Mouse (Mus musculus): ENCODE data around the gene Fam196b. TPM values are rescaled to one million over a fixed set of nuclear protein-coding genes. Genes with fewer than 3 reads are reported as not detected.

The Fam196b gene
- polyA plus RNA-seq, 1 experiment from 2014 or later = 2.5 TPM

DNA sequence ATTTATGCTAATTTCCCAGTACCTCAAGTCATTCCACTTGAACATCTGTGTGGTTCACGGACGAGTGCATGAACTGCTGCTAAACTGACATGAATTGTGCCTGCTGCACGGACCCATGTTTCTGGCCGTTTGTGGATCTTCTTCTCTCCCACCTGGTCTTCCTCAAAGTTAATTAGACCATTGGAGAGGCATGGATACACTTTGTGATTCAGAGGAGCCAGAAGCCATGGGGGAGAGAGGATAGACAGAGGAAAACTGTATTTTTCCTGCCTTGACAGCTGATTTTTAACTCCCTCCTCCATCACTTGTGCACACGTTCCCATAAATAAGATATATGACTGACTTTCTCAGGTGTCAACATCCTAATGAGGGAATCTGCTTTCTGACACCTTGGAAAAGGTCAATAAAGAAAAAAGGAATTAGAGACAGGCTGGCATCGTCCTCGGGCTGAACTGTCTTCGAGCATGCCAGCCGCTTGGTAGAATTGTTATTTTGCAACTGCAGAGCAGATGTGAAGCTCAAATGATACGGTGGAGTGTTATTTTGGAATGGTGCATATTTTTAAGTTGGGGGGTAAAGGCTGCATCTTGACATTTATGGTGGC is 34.9 kb downstream of the Fam196b start:
- Histone ChIP-seq H3K4me2 (ENCODE audit: low read length) (no peak overlapping the region), H3K4me1 (replicated peaks; ENCODE audit: control insufficient read depth, insufficient read depth, low read length) (peaks cover 9% of the 10 kb centered on the region), H3K9ac (replicated peaks; ENCODE audit: low read depth, low read length) (no peak overlapping the region), H3K36me3 (ENCODE audit: control insufficient read depth, insufficient read depth) (no peaks in the 10 kb centered on the region), H3K4me3 (replicated peaks; ENCODE audit: low read length) (no peak overlapping the region), H3K9me3 (ENCODE audit: control insufficient read depth, low read length) (no peaks in the 10 kb centered on the region), H3K27me3 (replicated peaks; ENCODE audit: control insufficient read depth, insufficient read depth, low read length) (0 out of 2 replicates have a peak, but pooled peaks cover 2% of the 10 kb centered on the region), H3K27ac (ENCODE audit: low read length) (no peak overlapping the region)
- 77% methylated on average over 10 of the region's 10 CpGs for WGBS
- no peak for ATAC-seq

GRCm38 (mm10) chr11:34355406-34355805 is 40.8 kb downstream of the Fam196b start:
- H3K36me3 ChIP-seq (ENCODE audit: control insufficient read depth, insufficient read depth) = no peaks in the 10 kb centered on the region
- 75% methylated on average over 12 of the region's 12 CpGs for WGBS
- no peak overlapping the region for H3K4me2 ChIP-seq (ENCODE audit: low read length)
- no peak for ATAC-seq
- peaks cover 3% of the 10 kb centered on the region; the same call in 1 of the 2 replicates for H3K4me1 ChIP-seq (replicated peaks; ENCODE audit: control insufficient read depth, insufficient read depth, low read length)
- no peaks in the 10 kb centered on the region for H3K27me3 ChIP-seq (replicated peaks; ENCODE audit: control insufficient read depth, insufficient read depth, low read length)
- H3K27ac ChIP-seq (ENCODE audit: low read length) = no peak overlapping the region
- H3K9me3 ChIP-seq (ENCODE audit: control insufficient read depth, low read length) = no peaks in the 10 kb centered on the region
- H3K4me3 ChIP-seq (replicated peaks; ENCODE audit: low read length) = no peak overlapping the region
- H3K9ac ChIP-seq (replicated peaks; ENCODE audit: low read depth, low read length) = no peak overlapping the region

- no peaks in the 10 kb centered on the region for H3K27me3 ChIP-seq (replicated peaks; ENCODE audit: control insufficient read depth, insufficient read depth, low read length)
- H3K27ac ChIP-seq (ENCODE audit: low read length) = no peak overlapping the region
These were observed 41.5 kb downstream of the Fam196b start for GRCm38 (mm10) chr11:34356109-34356508.

GRCm38 (mm10) chr11:34372224-34372623 is 57.6 kb downstream of the Fam196b start:
- ATAC-seq = no peak
- no peaks in the 10 kb centered on the region for H3K36me3 ChIP-seq (ENCODE audit: control insufficient read depth, insufficient read depth)
- no peaks in the 10 kb centered on the region for H3K9me3 ChIP-seq (ENCODE audit: control insufficient read depth, low read length)
- H3K9ac ChIP-seq (replicated peaks; ENCODE audit: low read depth, low read length) = no peak overlapping the region
- WGBS = 88% methylated on average over 4 of the region's 4 CpGs
- H3K4me3 ChIP-seq (replicated peaks; ENCODE audit: low read length) = no peak overlapping the region
- peaks cover 2% of the 10 kb centered on the region; the same call in 1 of the 2 replicates for H3K4me1 ChIP-seq (replicated peaks; ENCODE audit: control insufficient read depth, insufficient read depth, low read length)
- no peak overlapping the region for H3K4me2 ChIP-seq (ENCODE audit: low read length)
- no peaks in the 10 kb centered on the region for H3K27me3 ChIP-seq (replicated peaks; ENCODE audit: control insufficient read depth, insufficient read depth, low read length)
- H3K27ac ChIP-seq (ENCODE audit: low read length) = no peak overlapping the region

More at GRCm38 (mm10) chr11:34356109-34356508, 41.5 kb downstream of the Fam196b start:
- H3K4me2 ChIP-seq (ENCODE audit: low read length) = no peak overlapping the region
- no peaks in the 10 kb centered on the region for H3K36me3 ChIP-seq (ENCODE audit: control insufficient read depth, insufficient read depth)
- peak; percentile 38; the same call in 1 of the 2 replicates for ATAC-seq
- peaks cover 3% of the 10 kb centered on the region; the same call in 1 of the 2 replicates for H3K4me1 ChIP-seq (replicated peaks; ENCODE audit: control insufficient read depth, insufficient read depth, low read length)
- H3K9me3 ChIP-seq (ENCODE audit: control insufficient read depth, low read length) = no peaks in the 10 kb centered on the region
- 39% methylated on average over 2 of the region's 2 CpGs for WGBS
- H3K9ac ChIP-seq (replicated peaks; ENCODE audit: low read depth, low read length) = no peak overlapping the region
- no peak overlapping the region for H3K4me3 ChIP-seq (replicated peaks; ENCODE audit: low read length)

DNA sequence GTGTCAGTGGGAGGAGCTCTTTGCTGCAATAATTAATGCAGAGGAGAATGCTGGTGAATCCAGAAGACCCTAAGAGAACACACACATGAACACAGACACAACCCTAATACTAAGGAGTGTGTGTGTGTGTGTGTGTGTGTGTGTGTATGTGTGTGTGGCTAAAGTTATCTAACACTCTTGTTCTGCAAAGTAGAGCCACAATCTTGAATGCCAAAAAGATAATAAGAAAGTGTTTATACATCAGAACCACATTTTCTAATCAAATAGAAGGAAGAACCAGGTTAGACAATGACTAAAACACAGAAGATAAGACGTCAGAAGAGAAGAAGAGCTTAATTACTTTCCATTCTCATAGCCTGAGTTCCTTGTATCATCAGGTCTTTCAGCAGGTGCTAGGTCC is 60.9 kb downstream of the Fam196b start:
- WGBS = 61% methylated on average over 1 of the region's 1 CpGs
- Histone ChIP-seq H3K4me1 (replicated peaks; ENCODE audit: control insufficient read depth, insufficient read depth, low read length) (peaks cover 2% of the 10 kb centered on the region; the same call in 1 of the 2 replicates), H3K27ac (ENCODE audit: low read length) (no peak overlapping the region)

DNA sequence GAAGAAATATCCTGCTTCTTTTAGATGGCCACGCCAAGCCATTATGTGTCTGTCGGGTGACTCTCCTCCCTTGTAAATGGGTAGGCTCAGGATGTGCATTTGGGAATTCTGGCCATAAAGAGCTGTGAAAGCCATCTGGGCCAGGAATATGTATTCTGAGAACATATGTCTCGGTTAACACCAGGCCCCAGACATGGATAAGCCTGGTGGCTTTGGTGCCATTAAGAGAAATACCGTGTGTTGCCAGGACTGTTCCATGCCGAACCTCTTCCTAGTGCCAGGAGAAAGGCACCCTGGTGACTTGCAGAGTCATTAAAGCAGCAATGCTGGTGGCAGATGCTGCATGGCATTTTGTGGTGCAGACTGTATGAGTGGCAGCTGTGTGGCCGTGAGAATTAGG is 63.0 kb downstream of the Fam196b start:
- H3K9me3 ChIP-seq (ENCODE audit: control insufficient read depth, low read length) = no peaks in the 10 kb centered on the region
- peak; percentile 71 for ATAC-seq
- no peaks in the 10 kb centered on the region for H3K27me3 ChIP-seq (replicated peaks; ENCODE audit: control insufficient read depth, insufficient read depth, low read length)
- H3K4me2 ChIP-seq (ENCODE audit: low read length) = no peak overlapping the region
- H3K4me3 ChIP-seq (replicated peaks; ENCODE audit: low read length) = no peak overlapping the region
- peaks cover 2% of the 10 kb centered on the region; the same call in 1 of the 2 replicates for H3K4me1 ChIP-seq (replicated peaks; ENCODE audit: control insufficient read depth, insufficient read depth, low read length)
- H3K9ac ChIP-seq (replicated peaks; ENCODE audit: low read depth, low read length) = no peak overlapping the region
- 57% methylated on average over 6 of the region's 6 CpGs for WGBS
- H3K36me3 ChIP-seq (ENCODE audit: control insufficient read depth, insufficient read depth) = no peaks in the 10 kb centered on the region
- no peak overlapping the region for H3K27ac ChIP-seq (ENCODE audit: low read length)

More for the DNA sequence above, 60.9 kb downstream of the Fam196b start:
- no peaks in the 10 kb centered on the region for H3K36me3 ChIP-seq (ENCODE audit: control insufficient read depth, insufficient read depth)
- H3K27me3 ChIP-seq (replicated peaks; ENCODE audit: control insufficient read depth, insufficient read depth, low read length) = no peaks in the 10 kb centered on the region
- no peak overlapping the region for H3K4me3 ChIP-seq (replicated peaks; ENCODE audit: low read length)
- no peak overlapping the region for H3K9ac ChIP-seq (replicated peaks; ENCODE audit: low read depth, low read length)
- no peak overlapping the region for H3K4me2 ChIP-seq (ENCODE audit: low read length)
- H3K9me3 ChIP-seq (ENCODE audit: control insufficient read depth, low read length) = no peaks in the 10 kb centered on the region
- no peak for ATAC-seq

DNA sequence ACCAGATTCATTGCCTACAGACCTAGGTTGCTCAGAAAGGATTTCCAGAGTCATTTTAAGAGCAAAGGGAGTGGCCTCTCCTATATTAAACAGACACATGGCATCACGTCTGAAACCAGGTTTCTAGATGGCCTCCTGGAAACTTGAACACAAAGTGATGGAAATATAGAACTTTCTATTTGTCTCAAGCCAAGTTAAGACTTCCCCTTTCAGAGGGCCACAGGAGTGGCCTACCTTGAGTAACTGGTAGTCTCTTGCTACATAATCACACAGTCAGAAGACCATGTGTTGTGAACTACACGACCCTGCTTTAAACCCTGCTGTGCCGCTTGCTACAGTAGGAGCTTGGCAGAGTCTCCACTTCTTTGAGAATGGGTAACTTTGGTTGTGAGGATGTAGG is 68.9 kb downstream of the Fam196b start:
- H3K9ac ChIP-seq (replicated peaks; ENCODE audit: low read depth, low read length) = no peak overlapping the region
- no peaks in the 10 kb centered on the region for H3K36me3 ChIP-seq (ENCODE audit: control insufficient read depth, insufficient read depth)
- no peak overlapping the region for H3K4me3 ChIP-seq (replicated peaks; ENCODE audit: low read length)
- no peaks in the 10 kb centered on the region for H3K27me3 ChIP-seq (replicated peaks; ENCODE audit: control insufficient read depth, insufficient read depth, low read length)
- H3K27ac ChIP-seq (ENCODE audit: low read length) = no peak overlapping the region
- WGBS = 88% methylated on average over 3 of the region's 3 CpGs
- no peaks in the 10 kb centered on the region for H3K9me3 ChIP-seq (ENCODE audit: control insufficient read depth, low read length)
- peaks cover 4% of the 10 kb centered on the region for H3K4me1 ChIP-seq (replicated peaks; ENCODE audit: control insufficient read depth, insufficient read depth, low read length)
- ATAC-seq = no peak
- H3K4me2 ChIP-seq (ENCODE audit: low read length) = no peak overlapping the region

- Histone ChIP-seq H3K9me3 (ENCODE audit: control insufficient read depth, low read length) (no peaks in the 10 kb centered on the region), H3K27me3 (replicated peaks; ENCODE audit: control insufficient read depth, insufficient read depth, low read length) (no peaks in the 10 kb centered on the region), H3K27ac (ENCODE audit: low read length) (no peak overlapping the region), H3K4me2 (ENCODE audit: low read length) (no peak overlapping the region), H3K36me3 (ENCODE audit: control insufficient read depth, insufficient read depth) (no peaks in the 10 kb centered on the region), H3K9ac (replicated peaks; ENCODE audit: low read depth, low read length) (no peak overlapping the region), H3K4me1 (replicated peaks; ENCODE audit: control insufficient read depth, insufficient read depth, low read length) (peaks cover 4% of the 10 kb centered on the region), H3K4me3 (replicated peaks; ENCODE audit: low read length) (no peak overlapping the region)
- 81% methylated on average over 4 of the region's 4 CpGs for WGBS
- no peak for ATAC-seq
These were observed 69.6 kb downstream of the Fam196b start for GRCm38 (mm10) chr11:34384178-34384577.

- peaks cover 4% of the 10 kb centered on the region for H3K4me1 ChIP-seq (replicated peaks; ENCODE audit: control insufficient read depth, insufficient read depth, low read length)
- no peak overlapping the region for H3K27ac ChIP-seq (ENCODE audit: low read length)
- WGBS = 12% methylated on average over 1 of the region's 1 CpGs
- H3K9ac ChIP-seq (replicated peaks; ENCODE audit: low read depth, low read length) = no peak overlapping the region
- peak; percentile 95 for ATAC-seq
- no peaks in the 10 kb centered on the region for H3K27me3 ChIP-seq (replicated peaks; ENCODE audit: control insufficient read depth, insufficient read depth, low read length)
- no peaks in the 10 kb centered on the region for H3K9me3 ChIP-seq (ENCODE audit: control insufficient read depth, low read length)
- no peaks in the 10 kb centered on the region for H3K36me3 ChIP-seq (ENCODE audit: control insufficient read depth, insufficient read depth)
- no peak overlapping the region for H3K4me2 ChIP-seq (ENCODE audit: low read length)
- H3K4me3 ChIP-seq (replicated peaks; ENCODE audit: low read length) = no peak overlapping the region
These were observed 70.5 kb downstream of the Fam196b start for GRCm38 (mm10) chr11:34385001-34385688.
